Mouse (Mus musculus) ES-Bruce4 (cell line): Measurements from ENCODE around the gene Atpaf2. TPM values are rescaled to one million over a fixed set of nuclear protein-coding genes. Genes with fewer than 3 reads are reported as not detected.

ENCODE experiments used
- H3K27ac ChIP-seq: 2 replicates; pipeline ENCODE4 v1.5.1; 2012; ENCODE audit warnings: low read length, inconsistent platforms; ENCODE audit not compliant: insufficient read depth
- H3K27me3 ChIP-seq: 2 replicates; pipeline ENCODE4 v1.6.1; 2012; ENCODE audit warnings: mild to moderate bottlenecking, low read length, inconsistent platforms; ENCODE audit not compliant: control insufficient read depth, poor library complexity, insufficient read depth, severe bottlenecking
- H3K36me3 ChIP-seq: 2 replicates; pipeline ENCODE4 v1.6.1; 2012; ENCODE audit warnings: inconsistent platforms, mild to moderate bottlenecking, low read length, moderate library complexity; ENCODE audit not compliant: control insufficient read depth, poor library complexity, insufficient read depth, severe bottlenecking
- H3K4me1 ChIP-seq: one replicate; pipeline ENCODE4 v1.8.1; 2011; ENCODE audit warnings: low read length; ENCODE audit not compliant: control insufficient read depth, insufficient read depth
- H3K4me3 ChIP-seq: 2 replicates; pipeline ENCODE4 v1.5.1; 2011; ENCODE audit warnings: low read depth, mild to moderate bottlenecking, low read length
- H3K9ac ChIP-seq: 2 replicates; pipeline ENCODE4 v1.6.1; 2012; ENCODE audit warnings: low read depth, mild to moderate bottlenecking, inconsistent platforms; ENCODE audit not compliant: poor library complexity, severe bottlenecking
- H3K9me3 ChIP-seq: replicated peaks from 2 replicates; pipeline ENCODE4 v1.6.1; 2012; ENCODE audit warnings: mild to moderate bottlenecking, low read length, inconsistent platforms; ENCODE audit not compliant: control insufficient read depth, poor library complexity, insufficient read depth, severe bottlenecking
- CTCF ChIP-seq: IDR thresholded peaks from one replicate; pipeline ENCODE4 v1.8.1; 2011; ENCODE audit warnings: low read depth, low read length
- EP300 ChIP-seq: IDR thresholded peaks from 2 replicates; pipeline ENCODE4 v1.6.1; 2011; ENCODE audit warnings: low read depth, low read length; ENCODE audit not compliant: insufficient read depth
- POLR2A ChIP-seq: IDR thresholded peaks from one replicate; pipeline ENCODE4 v1.8.1; 2011; ENCODE audit warnings: low read length; ENCODE audit not compliant: insufficient read depth
- polyA plus RNA-seq: library from polyadenylated mRNA; stranded (reverse); fragments of >200 nt; gene quantifications from 2 replicates; pipeline ENCODE4 v1.2.4, GENCODE M21; 2011; ENCODE audit warnings: low read depth; ENCODE audit not compliant: missing spikeins, insufficient read depth, insufficient read length

Atpaf2 gene
- polyA plus RNA-seq, 1 experiment: 28.2 TPM

- Histone ChIP-seq H3K9me3 (no peaks in the 10 kb centered on the region), H3K9ac (no peak overlapping the region), H3K36me3 (no peaks in the 10 kb centered on the region), H3K27me3 (no peaks in the 10 kb centered on the region), H3K27ac (no peak overlapping the region), H3K4me1 (no peaks in the 10 kb centered on the region), H3K4me3 (no peak overlapping the region)
- TF ChIP-seq POLR2A (no peak), CTCF (no peak), EP300 (no peak)
These were observed 66.9 kb downstream of the Atpaf2 start for GRCm38 (mm10) chr11:60351388-60351787.

Other genes with a start within 250 kb of the Atpaf2 start
- gene Srebf1, start 195.9 kb downstream of the Atpaf2 start, polyA plus RNA-seq: 60.5 and 68.6 TPM in 2 replicates
- 9.9 and 12.4 TPM in 2 replicates for gene Tom1l2, start 65.6 kb downstream of the Atpaf2 start, polyA plus RNA-seq
- gene Drc3, start 65.1 kb downstream of the Atpaf2 start, polyA plus RNA-seq: 6.9 and 7.3 TPM in 2 replicates
- 36.2 and 40.6 TPM in 2 replicates for gene Gid4, start 1.3 kb downstream of the Atpaf2 start, polyA plus RNA-seq
- 67.4 and 69.9 TPM in 2 replicates for gene Drg2, start 36.1 kb upstream of the Atpaf2 start, polyA plus RNA-seq
- 0.37 and 0.65 TPM in 2 replicates for gene Myo15, start 50.9 kb upstream of the Atpaf2 start, polyA plus RNA-seq
- 46.6 and 52.1 TPM in 2 replicates for gene Alkbh5, start 117.9 kb upstream of the Atpaf2 start, polyA plus RNA-seq